Mouse (Mus musculus) neutrophil, adult 65 days (primary cell): ENCODE data around the gene Sass6. TPM values are rescaled to one million over a fixed set of nuclear protein-coding genes. Genes with fewer than 3 reads are reported as not detected.

ENCODE experiments used
- total RNA-seq: library from RNA; stranded (reverse); gene quantifications from 2 replicates; pipeline ENCODE4 v1.2.4, GENCODE M21; 2023

Gene Sass6
- 17.3 and 21.3 TPM in 2 replicates for total RNA-seq

GRCm38 (mm10) chr3:116594728-116595602 lies at the start of gene Sass6:
Sass6 (plus strand) TSS chr3:116594982.

DNA sequence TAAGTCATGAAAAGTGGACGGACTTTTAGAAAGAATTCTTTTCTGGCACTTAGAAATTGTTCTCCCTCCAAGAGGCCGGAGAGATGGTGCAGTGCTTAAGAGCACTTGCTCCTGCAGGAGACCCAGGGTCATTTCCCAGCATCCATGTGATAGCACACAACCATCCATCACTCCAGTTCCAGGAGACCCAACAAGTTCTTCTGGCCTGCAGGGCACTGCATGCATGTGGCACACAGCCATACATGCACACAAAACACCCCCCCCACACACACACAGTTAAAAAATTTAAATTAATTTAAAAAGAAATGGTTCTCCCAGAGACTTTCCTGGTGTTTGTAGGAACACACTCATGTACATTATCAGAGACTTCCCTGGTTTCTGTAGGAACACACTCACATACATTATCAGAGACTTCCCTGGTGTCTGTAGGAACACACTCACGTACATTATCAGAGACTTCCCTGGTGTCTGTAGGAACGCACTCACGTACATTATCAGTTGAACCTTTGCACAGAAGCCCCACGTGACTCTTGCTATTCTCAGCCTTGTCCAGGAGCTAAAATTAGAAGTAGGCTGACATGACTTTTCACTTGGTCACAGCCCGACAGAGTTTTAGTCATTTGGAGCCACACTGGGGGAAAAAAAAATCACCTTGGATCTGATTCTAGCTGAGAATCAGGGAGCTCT lies 32.2 kb upstream of the Sass6 start, which contains the start of gene Lrrc39:
TSS of gene Lrrc39 (plus strand) at position 566 of the 687 bp plus-strand sequence.

GRCm38 (mm10) chr3:116614295-116614892 lies 19.6 kb downstream of the Sass6 start, which contains the start of gene Trmt13:
Trmt13 (minus strand) TSS chr3:116614587.

DNA sequence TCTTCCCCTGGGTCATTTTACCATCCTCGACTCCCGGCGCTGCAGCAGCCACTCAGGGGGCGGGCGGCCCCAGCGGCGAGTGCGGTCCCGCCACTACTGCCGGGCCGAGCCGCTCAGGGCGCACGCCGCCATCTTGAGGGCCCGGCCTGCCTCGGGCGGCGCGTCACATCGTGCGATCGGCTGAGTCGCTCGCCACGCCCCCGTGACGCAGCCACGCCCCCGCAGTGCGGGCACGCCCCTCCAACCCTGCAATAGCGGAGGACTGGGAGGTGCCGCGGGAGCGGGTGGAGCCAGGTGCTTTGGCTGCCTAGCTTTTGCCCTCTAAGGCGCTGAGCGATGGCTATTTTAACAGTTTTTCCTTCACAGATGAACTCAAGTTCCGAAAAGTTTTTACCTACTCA lies 67.7 kb downstream of the Sass6 start, which contains the start of gene Mfsd14a:
TSS of gene Mfsd14a (minus strand) at position 215 of the 401 bp plus-strand sequence.

Other genes with a start within 250 kb of the Sass6 start
- gene Cdc14a, start 170.9 kb upstream of the Sass6 start, total RNA-seq: 44.1 and 76.3 TPM in 2 replicates
- 16.6 and 17.4 TPM in 2 replicates for gene Rtca, start 86.8 kb upstream of the Sass6 start, total RNA-seq
- gene Dbt, start 81.9 kb upstream of the Sass6 start, total RNA-seq: 5.1 and 5.5 TPM in 2 replicates
- not detected in 2 replicates for gene Lrrc39, start 32.0 kb upstream of the Sass6 start, total RNA-seq
- 15.6 and 17.3 TPM in 2 replicates for gene Trmt13, start 19.6 kb downstream of the Sass6 start, total RNA-seq
- gene Mfsd14a, start 67.7 kb downstream of the Sass6 start, total RNA-seq: 76.0 and 95.4 TPM in 2 replicates
- not detected in 2 replicates for gene Gm43191, start 86.3 kb downstream of the Sass6 start, total RNA-seq
- 25.0 and 28.2 TPM in 2 replicates for gene Slc35a3, start 117.8 kb downstream of the Sass6 start, total RNA-seq
- gene Agl, start 213.2 kb downstream of the Sass6 start, total RNA-seq: 39.9 and 48.8 TPM in 2 replicates